Mouse (Mus musculus) lung, postnatal 0 days (tissue): ENCODE data around the gene Calhm2. TPM values are rescaled to one million over a fixed set of nuclear protein-coding genes. Genes with fewer than 3 reads are reported as not detected.

ENCODE experiments used
- ATAC-seq: fragments of 200-750 bp; cut with Nextera tagmentation; 2 replicates; pipeline ENCODE4 v1.8.0; 2017; ENCODE audit warnings: moderate library complexity
- DNase-seq: peaks from one replicate; pipeline ENCODE4 v3.0.0-alpha.2; 2016; ENCODE audit warnings: low spot score
- H3K27ac ChIP-seq: fragments of 300-500 bp; sonication (generic); 2 replicates; pipeline ENCODE4 v1.5.1; 2014; ENCODE audit warnings: antibody characterized with exemption, mild to moderate bottlenecking, low read length, mixed read lengths
- H3K27me3 ChIP-seq: fragments of 300-500 bp; sonication (generic); replicated peaks from 2 replicates; pipeline ENCODE4 v1.6.1; 2014; ENCODE audit warnings: low read length, mixed read lengths; ENCODE audit not compliant: insufficient read depth
- H3K36me3 ChIP-seq: fragments of 300-500 bp; sonication (generic); 2 replicates; pipeline ENCODE4 v1.6.1; 2014; ENCODE audit warnings: low read length, mixed read lengths; ENCODE audit not compliant: insufficient read depth
- H3K4me1 ChIP-seq: fragments of 300-500 bp; sonication (generic); 2 replicates; pipeline ENCODE4 v1.6.1; 2014; ENCODE audit warnings: antibody characterized with exemption, low read depth, low read length, mixed read lengths; ENCODE audit not compliant: insufficient read depth
- H3K4me2 ChIP-seq: fragments of 300-500 bp; sonication (generic); replicated peaks from 2 replicates; pipeline ENCODE4 v1.6.1; 2014; ENCODE audit warnings: low read depth, mild to moderate bottlenecking, low read length, moderate library complexity, mixed read lengths
- H3K4me3 ChIP-seq: fragments of 300-500 bp; sonication (generic); 2 replicates; pipeline ENCODE4 v1.5.1; 2014; ENCODE audit warnings: low read depth, low read length
- H3K9ac ChIP-seq: fragments of 300-500 bp; sonication (generic); replicated peaks from 2 replicates; pipeline ENCODE4 v1.6.1; 2014; ENCODE audit warnings: low read depth, mild to moderate bottlenecking
- H3K9me3 ChIP-seq: fragments of 300-500 bp; sonication (generic); 2 replicates; pipeline ENCODE4 v1.6.1; 2016; ENCODE audit warnings: low read length, mixed read lengths
- CTCF ChIP-seq: IDR thresholded peaks from 2 replicates; pipeline ENCODE4 v1.5.1; 2016; ENCODE audit warnings: antibody characterized with exemption, mild to moderate bottlenecking
- EP300 ChIP-seq: IDR thresholded peaks from 2 replicates; pipeline ENCODE4 v1.6.1; 2016; ENCODE audit warnings: antibody characterized with exemption, mild to moderate bottlenecking, control low read depth
- WGBS: fragments of 180-500 bp; shearing (Covaris S2); extraction: QIAGEN DNeasy Blood & Tissue Kit; methylation state at CpG from one replicate; pipeline ENCODE4 v1.1.7; 2014; 5-methylcytosine and 5-hydroxymethylcytosine counted together
- polyA plus RNA-seq: library from polyadenylated mRNA; unstranded; fragments of >200 nt; fragmentation: Nextera tagmentation; extraction: Ambion mirVana; gene quantifications from 2 replicates; pipeline ENCODE4 v1.2.1, GENCODE M21; 2015

Gene Calhm2
- polyA plus RNA-seq, 1 experiment from 2014 or later, result 8.1 TPM

DNA sequence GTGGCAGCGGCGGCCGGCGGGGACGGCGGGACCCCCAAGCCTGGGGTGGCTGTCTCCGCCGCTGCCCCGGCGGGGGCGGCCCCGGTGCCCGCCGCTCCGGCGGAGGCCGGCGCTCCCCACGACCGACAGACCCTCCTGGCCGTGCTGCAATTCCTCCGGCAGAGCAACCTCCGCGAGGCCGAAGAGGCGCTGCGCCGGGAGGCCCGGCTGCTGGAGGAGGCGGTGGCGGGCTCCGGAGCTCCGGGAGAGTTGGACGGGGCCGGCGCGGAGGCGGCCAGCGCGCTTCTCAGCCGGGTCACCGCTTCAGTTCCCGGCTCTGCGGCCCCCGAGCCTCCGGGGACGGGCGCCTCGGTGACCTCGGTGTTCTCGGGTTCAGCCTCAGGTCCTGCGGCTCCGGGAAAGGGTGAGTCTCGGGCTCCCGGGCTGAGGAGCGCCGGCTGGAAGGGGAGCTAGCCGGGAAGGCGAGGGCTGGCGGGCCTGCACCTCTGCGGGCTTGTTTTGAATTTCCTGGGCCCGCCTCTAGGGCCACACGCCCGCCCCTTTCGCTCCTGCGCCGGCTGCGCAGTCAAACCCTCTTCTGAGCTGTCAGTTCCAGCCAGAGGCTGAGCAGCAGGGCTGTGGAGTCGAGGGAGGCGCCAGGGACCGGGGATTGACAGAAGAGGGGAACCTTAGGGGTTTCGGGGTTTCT is 70.0 kb downstream of the Calhm2 start:
- peak overlapping the region; percentile 81 for H3K9ac ChIP-seq
- H3K27me3 ChIP-seq, result no peaks in the 10 kb centered on the region
- no peaks in the 10 kb centered on the region for H3K4me1 ChIP-seq
- peak overlapping the region; percentile 89 for H3K27ac ChIP-seq
- H3K36me3 ChIP-seq, result peaks cover 7% of the 10 kb centered on the region; the same call in 1 of the 2 replicates
- DNase-seq (peak; percentile 95), ATAC-seq (peak; percentile 96)
- peak overlapping the region; percentile 97 for H3K4me3 ChIP-seq
- no peaks in the 10 kb centered on the region for H3K9me3 ChIP-seq
- WGBS, result under 1% methylated on average over 46 of the region's 72 CpGs
- H3K4me2 ChIP-seq, result peak overlapping the region; percentile 84
- TF ChIP-seq EP300 (no peak), CTCF (no peak; the same call in 1 of the 2 replicates)

DNA sequence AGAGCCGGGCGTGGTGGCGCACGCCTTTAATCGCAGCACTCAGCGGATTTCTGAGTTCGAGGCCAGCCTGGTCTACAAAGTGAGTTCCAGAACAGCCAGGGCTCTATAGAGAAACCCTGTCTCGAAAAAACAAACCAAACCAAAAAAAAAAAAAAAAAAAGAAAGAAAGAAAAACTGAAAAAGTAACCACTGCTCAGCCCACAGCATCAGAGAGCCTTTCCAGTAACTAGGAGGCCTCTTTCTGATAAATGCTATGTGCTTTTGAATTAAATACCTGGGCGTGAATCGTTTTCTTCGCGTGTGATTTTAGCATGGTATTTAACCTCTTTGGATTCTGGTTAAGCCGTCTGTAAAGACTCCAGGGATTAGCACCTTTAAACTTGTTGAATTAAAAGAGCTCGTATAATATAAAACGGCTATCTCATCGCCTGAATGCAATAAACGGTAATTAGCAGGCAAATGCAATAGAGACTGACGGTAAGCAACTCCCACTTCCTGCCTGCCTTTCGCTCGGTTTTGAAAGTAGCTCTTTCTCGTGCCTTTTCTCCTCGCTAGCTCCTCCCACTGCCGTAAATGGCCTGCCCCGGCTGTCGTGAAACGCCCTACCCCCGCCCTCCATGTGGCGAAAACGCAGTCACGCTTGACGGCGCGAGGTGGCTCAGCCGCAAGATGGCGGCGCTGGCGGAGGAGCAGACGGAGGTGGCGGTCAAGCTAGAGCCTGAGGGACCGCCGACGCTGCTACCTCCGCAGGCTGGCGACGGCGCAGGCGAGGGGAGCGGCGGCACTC is 70.8 kb downstream of the Calhm2 start, which contains the start of gene Taf5:
Gene Taf5, plus strand, starts transcription at position 651 of the 787 bp plus-strand sequence.
- Histone ChIP-seq H3K9me3 (no peaks in the 10 kb centered on the region), H3K4me3 (peak within 1 kb of the TSS; percentile 97), H3K36me3 (0 out of 2 replicates have a peak, but pooled peaks cover 3% of the 10 kb centered on the region), H3K27me3 (no peaks in the 10 kb centered on the region), H3K9ac (peak within 1 kb of the TSS; percentile 81), H3K4me2 (peak within 1 kb of the TSS; percentile 84), H3K27ac (peak within 1 kb of the TSS; percentile 89), H3K4me1 (no peaks in the 10 kb centered on the region)
- DNase-seq (peak; percentile 99), ATAC-seq (peak; percentile 81)
- 9% methylated on average over 48 of the region's 49 CpGs for WGBS
- TF ChIP-seq CTCF (peak; percentile 45), EP300 (no peak)

DNA sequence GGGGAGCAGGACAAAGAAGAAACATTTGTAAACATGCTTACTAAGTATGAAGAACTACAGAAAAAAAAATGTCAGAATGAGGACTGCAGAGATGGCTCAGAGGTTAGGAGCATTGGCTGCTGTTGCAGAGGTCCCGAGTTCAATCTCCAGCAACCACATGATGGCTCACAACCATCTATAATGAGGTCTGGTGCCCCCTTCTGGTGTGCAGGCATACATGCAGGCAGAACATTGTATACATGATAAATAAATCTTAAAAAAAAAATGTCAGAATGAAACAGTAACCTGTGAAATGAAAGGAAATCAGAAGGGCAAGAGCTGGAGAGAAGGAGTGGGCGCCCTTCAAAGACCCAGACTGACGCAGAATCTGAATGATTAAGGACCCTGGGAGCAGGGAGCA is 72.2 kb downstream of the Calhm2 start:
- no peak for ATAC-seq
- Histone ChIP-seq H3K9ac (no peak overlapping the region), H3K4me2 (no peak overlapping the region), H3K27ac (no peak overlapping the region), H3K27me3 (no peaks in the 10 kb centered on the region), H3K36me3 (no peaks in the 10 kb centered on the region), H3K4me1 (no peaks in the 10 kb centered on the region), H3K9me3 (no peaks in the 10 kb centered on the region), H3K4me3 (no peak overlapping the region)
- 87% methylated on average over 3 of the region's 3 CpGs for WGBS
- no peak for DNase-seq
- peak; percentile 33; the same call in 1 of the 2 replicates for TF ChIP-seq CTCF
- no peak for TF ChIP-seq EP300

DNA sequence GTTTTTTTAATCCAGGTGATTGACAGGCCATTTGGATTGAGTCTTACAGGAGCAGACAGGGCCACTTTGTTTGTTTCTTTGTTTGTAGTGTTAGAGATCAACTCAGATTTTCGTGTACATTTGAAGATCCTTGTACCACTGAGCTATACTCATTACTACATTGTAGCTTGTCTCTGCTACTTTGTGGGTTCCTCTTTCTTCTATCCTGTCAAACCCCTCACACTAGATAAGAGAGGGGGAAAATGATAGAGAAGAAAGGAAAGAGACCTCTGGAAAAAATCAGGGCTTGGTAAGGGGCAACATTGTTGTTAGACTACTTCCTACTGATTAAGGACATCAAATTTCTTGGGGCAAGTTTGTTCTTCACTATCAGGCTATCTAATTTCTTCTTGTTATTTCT is 80.4 kb downstream of the Calhm2 start:
- 65% methylated on average over 1 of the region's 1 CpGs for WGBS
- no peak overlapping the region for H3K27ac ChIP-seq
- no peaks in the 10 kb centered on the region for H3K27me3 ChIP-seq
- no peak for DNase-seq
- H3K9ac ChIP-seq, result no peak overlapping the region
- TF ChIP-seq CTCF, result no peak
- no peak for TF ChIP-seq EP300
- no peaks in the 10 kb centered on the region for H3K9me3 ChIP-seq
- H3K36me3 ChIP-seq, result no peaks in the 10 kb centered on the region
- H3K4me2 ChIP-seq, result no peak overlapping the region
- H3K4me3 ChIP-seq, result no peak overlapping the region
- H3K4me1 ChIP-seq, result no peaks in the 10 kb centered on the region
- no peak for ATAC-seq

Other genes with a start within 250 kb of the Calhm2 start
- gene Ina, start 123.6 kb downstream of the Calhm2 start, polyA plus RNA-seq, result 0.04 and 0.08 TPM in 2 replicates
- gene Nt5c2, start 123.1 kb downstream of the Calhm2 start, polyA plus RNA-seq, result 45.3 and 45.5 TPM in 2 replicates
- gene Pcgf6, start 87.4 kb downstream of the Calhm2 start, polyA plus RNA-seq, result 6.8 and 7.5 TPM in 2 replicates
- gene Taf5, start 70.5 kb downstream of the Calhm2 start, polyA plus RNA-seq, result 2.1 and 2.3 TPM in 2 replicates
- gene Usmg5, start 47.6 kb downstream of the Calhm2 start, polyA plus RNA-seq, result 1,028 and 1,084 TPM in 2 replicates
- gene Pdcd11, start 47.5 kb downstream of the Calhm2 start, polyA plus RNA-seq, result 4.6 and 5.0 TPM in 2 replicates
- gene Calhm1, start 6.0 kb upstream of the Calhm2 start, polyA plus RNA-seq, result not detected in 2 replicates
- gene Calhm3, start 19.5 kb upstream of the Calhm2 start, polyA plus RNA-seq, result not detected in 2 replicates
- gene Neurl1a, start 40.5 kb upstream of the Calhm2 start, polyA plus RNA-seq, result 1.5 and 2.2 TPM in 2 replicates